Mouse (Mus musculus): ENCODE measurements at regions not wholly inside any gene's neighbourhood (a gene's known extent, or its start where the extent isn't known, plus 50 kb on each side); places are given as distances from the start of the nearest gene placed in this dataset.

DNA sequence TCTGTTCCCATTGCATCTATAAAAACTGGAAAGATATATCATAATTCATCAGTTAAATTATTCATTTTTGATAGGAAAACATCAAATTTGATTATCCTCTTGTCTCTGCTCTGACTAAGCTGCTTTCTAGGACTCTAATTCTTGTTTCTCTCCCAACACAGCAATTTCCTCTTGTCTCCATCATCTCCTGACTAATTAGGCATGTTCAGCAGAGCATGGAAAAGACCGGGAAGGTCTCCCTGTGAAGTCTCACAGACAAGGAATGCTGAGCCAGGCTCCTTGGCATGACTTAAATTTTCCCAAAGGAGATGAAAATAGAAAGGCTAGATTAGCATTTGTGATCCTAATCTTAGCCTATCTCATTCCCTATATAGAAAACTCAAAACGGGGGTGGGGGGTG, 192.3 kb downstream of the Chrna7 start:
- no peaks in the 10 kb centered on the region for H3K36me3 ChIP-seq
- 0 out of 2 replicates have a peak, but pooled peaks have one; percentile 25 for ATAC-seq (ENCODE audit: low FRiP score, low read depth)
- WGBS = 62% methylated on average over 2 of the region's 2 CpGs
- H3K4me2 ChIP-seq (replicated peaks) = no peak overlapping the region
- H3K9me3 ChIP-seq = no peaks in the 10 kb centered on the region
- no peak overlapping the region for H3K27ac ChIP-seq
- H3K4me3 ChIP-seq = no peak overlapping the region
- H3K27me3 ChIP-seq (replicated peaks) = no peaks in the 10 kb centered on the region
- H3K9ac ChIP-seq = no peak overlapping the region
- H3K4me1 ChIP-seq = no peaks in the 10 kb centered on the region

DNA sequence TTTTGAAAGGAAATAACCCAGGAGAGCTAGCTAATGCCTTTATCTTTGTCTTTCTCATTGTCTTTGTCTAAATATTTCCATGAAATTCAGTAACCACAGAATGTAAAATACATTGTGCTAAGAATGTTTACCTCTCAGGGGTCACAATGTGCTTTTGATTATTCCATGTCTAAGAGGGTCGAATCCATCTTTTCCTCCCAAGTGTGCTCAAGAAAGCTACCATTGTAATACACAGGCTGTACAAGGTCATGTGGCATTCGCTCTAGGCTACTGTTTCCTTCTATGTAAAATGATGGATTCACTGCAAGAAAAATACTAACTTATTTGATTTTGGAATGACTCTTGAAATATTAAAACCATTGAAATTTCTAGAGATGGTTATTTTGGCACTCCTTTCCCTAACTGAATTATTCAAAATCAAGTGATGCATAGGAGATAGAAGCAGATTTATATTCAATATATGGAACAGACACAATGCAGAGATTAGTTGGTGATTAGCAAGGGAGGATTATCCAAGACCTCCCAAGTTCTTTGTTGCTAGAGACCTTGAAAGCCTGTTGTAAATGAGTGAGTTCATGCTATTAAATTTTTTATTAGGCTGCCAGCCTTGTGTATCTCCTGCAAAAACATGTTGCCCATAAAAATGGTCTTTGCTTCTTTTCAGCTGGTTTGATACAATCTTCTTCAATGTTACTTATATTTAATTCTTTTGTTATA, 193.4 kb downstream of the Chrna7 start:
- ATAC-seq (ENCODE audit: low FRiP score, low read depth) = no peak
- Histone ChIP-seq H3K4me3 (no peak overlapping the region), H3K4me2 (replicated peaks) (no peak overlapping the region), H3K9me3 (no peaks in the 10 kb centered on the region), H3K36me3 (no peaks in the 10 kb centered on the region), H3K27me3 (replicated peaks) (no peaks in the 10 kb centered on the region), H3K9ac (no peak overlapping the region), H3K4me1 (no peaks in the 10 kb centered on the region), H3K27ac (no peak overlapping the region)
- WGBS = 67% methylated on average over 2 of the region's 2 CpGs

DNA sequence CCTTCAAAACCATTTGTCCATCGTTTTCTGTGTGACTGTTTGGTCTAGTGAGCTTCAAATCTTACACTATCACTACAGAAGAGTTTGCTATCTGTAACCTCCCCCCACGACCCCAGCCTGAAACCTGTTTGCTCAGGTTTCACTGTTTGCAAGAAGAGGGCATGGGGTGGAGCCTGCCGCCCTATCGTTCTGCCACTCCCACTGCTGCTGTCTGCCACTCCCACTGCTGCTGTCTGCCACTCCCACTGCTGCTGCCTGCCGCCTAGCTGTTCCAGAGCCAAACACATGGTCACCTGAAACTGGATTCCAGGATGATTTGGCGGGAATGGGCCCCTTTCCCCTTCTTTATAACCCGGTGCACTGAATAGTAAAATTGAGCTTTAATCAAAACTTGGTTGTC, 157.6 kb upstream of the A26c2 start:
- H3K9ac ChIP-seq = no peak overlapping the region
- H3K4me1 ChIP-seq = no peaks in the 10 kb centered on the region
- H3K4me3 ChIP-seq = no peak overlapping the region
- H3K27ac ChIP-seq = no peak overlapping the region
- H3K4me2 ChIP-seq (replicated peaks) = no peak overlapping the region
- ATAC-seq (ENCODE audit: low FRiP score, low read depth) = no peak
- no peaks in the 10 kb centered on the region for H3K9me3 ChIP-seq
- H3K36me3 ChIP-seq = no peaks in the 10 kb centered on the region
- H3K27me3 ChIP-seq (replicated peaks) = no peaks in the 10 kb centered on the region
- WGBS = 12% methylated on average over 7 of the region's 7 CpGs

All from neural tube, embryonic 12.5 days (tissue).